Mouse (Mus musculus): ENCODE data around the gene Alk.

GRCm38 (mm10) chr17:72068176-72068575 lies 536.3 kb downstream of the Alk start:
- TF ChIP-seq CTCF (IDR thresholded peaks at IDR 0.05; ENCODE audit: extremely low read depth, insufficient read depth, insufficient read length, insufficient replicate concordance) (no peak), POLR2A (IDR thresholded peaks at IDR 0.05; ENCODE audit: low read depth, low read length) (no peak)
